In the genomic region with DNA sequence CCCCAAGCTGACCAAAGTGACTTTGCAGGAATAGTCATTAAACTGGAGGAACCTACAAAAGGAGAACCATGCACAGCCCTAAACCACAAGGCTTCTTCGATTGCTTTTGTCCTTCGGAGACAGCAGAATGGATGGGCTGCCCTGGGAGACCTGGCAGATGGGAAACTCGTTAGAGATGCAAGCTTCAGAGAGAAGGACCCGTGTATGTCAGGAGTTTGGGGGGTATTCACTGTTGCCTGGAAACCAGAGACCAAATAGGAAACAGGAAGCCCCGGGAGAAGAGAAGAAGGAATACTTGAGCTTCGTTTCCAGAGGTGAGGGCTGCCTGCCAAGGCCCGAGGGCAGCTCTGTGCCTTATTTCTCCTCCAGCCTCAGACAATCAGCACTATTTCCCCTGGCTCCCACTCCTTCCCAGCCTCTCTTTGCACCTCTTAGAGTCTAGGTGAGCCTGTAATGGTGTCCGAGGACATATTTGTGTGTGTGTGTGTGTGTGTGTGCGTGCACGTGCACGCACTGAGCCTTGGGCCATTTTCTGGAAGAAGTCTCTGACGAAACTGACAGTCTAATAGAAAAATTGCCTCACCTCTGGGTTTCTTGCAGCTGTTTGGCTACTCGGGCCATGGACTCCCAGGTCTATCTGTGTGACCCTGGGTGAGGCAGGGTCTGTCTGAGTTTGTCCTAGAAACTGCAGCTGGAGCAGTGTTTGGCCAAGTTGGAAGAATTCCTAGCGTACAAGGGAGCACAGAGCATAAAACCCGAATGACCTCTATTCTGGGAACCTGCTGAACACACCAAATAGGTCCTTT, we compare ENCODE assay signal across 11 mouse cellular contexts. TPM values are rescaled to one million over a fixed set of nuclear protein-coding genes. Genes with fewer than 3 reads are reported as not detected.
A peak's percentile ranks its signal among the peaks of the same experiment; 100 is the strongest.
DNase-seq lines count a peak whose midpoint lies in the region; ATAC-seq and TF ChIP-seq lines count a peak whose summit lies in the region.
"Had no signal": no experiment of that assay in that cellular context is flagged by ENCODE, and none has a peak within 500 bp of the region (broad histone marks: within the 10 kb centered on the region; RNA-seq: fewer than 3 reads in every experiment).

No protein-coding gene starts in this region.

- H3K4me2 ChIP-seq in intestine, embryonic 14.5 days (ENCODE audit: low read length), result no peak overlapping the region
- H3K4me2 ChIP-seq in intestine, postnatal 0 days (replicated peaks; ENCODE audit: low read depth), result no peak overlapping the region
- H3K4me2 ChIP-seq in embryonic facial prominence, embryonic 14.5 days (ENCODE audit: low read depth, low read length), result peak overlapping the region; percentile 31
- 0 out of 2 replicates have a peak overlapping the region, but pooled peaks have one; percentile 16 for H3K4me2 ChIP-seq in midbrain, embryonic 13.5 days (replicated peaks)
- H3K4me2 ChIP-seq: stomach, embryonic 15.5 days had no signal

- ATAC-seq in intestine, embryonic 14.5 days (replicated peaks; ENCODE audit: low FRiP score, low TSS enrichment, low read depth), result no peak
- ATAC-seq in intestine, postnatal 0 days, result no peak
- peak; percentile 71; the same call in 1 of the 2 replicates for ATAC-seq in embryonic facial prominence, embryonic 14.5 days (ENCODE audit: low read depth)
- ATAC-seq in midbrain, embryonic 13.5 days, result peak; percentile 74

- no peak for TF ChIP-seq CTCF in intestine, postnatal 0 days (IDR thresholded peaks at IDR 0.05; ENCODE audit: low read depth)

- no peaks in the 10 kb centered on the region for H3K36me3 ChIP-seq in intestine, embryonic 14.5 days (ENCODE audit: control insufficient read depth, insufficient read depth, low read length)
- H3K36me3 ChIP-seq in intestine, postnatal 0 days (ENCODE audit: control insufficient read depth, insufficient read depth), result no peaks in the 10 kb centered on the region
- no peaks in the 10 kb centered on the region for H3K36me3 ChIP-seq in embryonic facial prominence, embryonic 14.5 days (ENCODE audit: control insufficient read depth, insufficient read depth, low read length)
- no peaks in the 10 kb centered on the region for H3K36me3 ChIP-seq in midbrain, embryonic 13.5 days
- H3K36me3 ChIP-seq: stomach, embryonic 15.5 days had no signal

- WGBS in intestine, embryonic 14.5 days, result 46% methylated on average over 15 of the region's 15 CpGs
- 52% methylated on average over 15 of the region's 15 CpGs for WGBS in intestine, postnatal 0 days
- WGBS in embryonic facial prominence, embryonic 14.5 days, result 30% methylated on average over 15 of the region's 15 CpGs
- WGBS in midbrain, embryonic 13.5 days, result 44% methylated on average over 15 of the region's 15 CpGs

- peaks cover 43% of the 10 kb centered on the region for H3K4me1 ChIP-seq in intestine, embryonic 14.5 days (replicated peaks; ENCODE audit: control insufficient read depth, insufficient read depth, low read length)
- H3K4me1 ChIP-seq in intestine, postnatal 0 days (replicated peaks; ENCODE audit: control insufficient read depth, insufficient read depth, low read length), result no peaks in the 10 kb centered on the region; the same call in 1 of the 2 replicates
- peaks cover 35% of the 10 kb centered on the region for H3K4me1 ChIP-seq in embryonic facial prominence, embryonic 14.5 days (ENCODE audit: control insufficient read depth, insufficient read depth, low read length)
- peaks cover 46% of the 10 kb centered on the region for H3K4me1 ChIP-seq in midbrain, embryonic 13.5 days (replicated peaks)

- intact Hi-C loops in heart, postnatal 14 days (cut with DNase I), result no loop called here

- H3K4me3 ChIP-seq in intestine, embryonic 14.5 days (ENCODE audit: low read depth, low read length), result no peak overlapping the region
- no peak overlapping the region for H3K4me3 ChIP-seq in intestine, postnatal 0 days (ENCODE audit: low read depth, low read length)
- H3K4me3 ChIP-seq in embryonic facial prominence, embryonic 14.5 days (ENCODE audit: low read depth, low read length), result no peak overlapping the region
- no peak overlapping the region for H3K4me3 ChIP-seq in midbrain, embryonic 13.5 days (replicated peaks)
- H3K4me3 ChIP-seq: stomach, embryonic 15.5 days had no signal

- H3K27ac ChIP-seq in intestine, embryonic 14.5 days (ENCODE audit: low read depth), result peak overlapping the region; percentile 60
- H3K27ac ChIP-seq in intestine, postnatal 0 days (ENCODE audit: low read depth, low read length), result no peak overlapping the region
- H3K27ac ChIP-seq in embryonic facial prominence, embryonic 14.5 days (replicated peaks; ENCODE audit: low read depth, low read length), result peak overlapping the region; percentile 89
- peak overlapping the region; percentile 67 for H3K27ac ChIP-seq in midbrain, embryonic 13.5 days
- H3K27ac ChIP-seq: liver, embryonic 14.5 days; stomach, embryonic 15.5 days had no signal

- H3K9me3 ChIP-seq in intestine, embryonic 14.5 days (ENCODE audit: control insufficient read depth, low read length), result no peaks in the 10 kb centered on the region
- no peaks in the 10 kb centered on the region for H3K9me3 ChIP-seq in intestine, postnatal 0 days (ENCODE audit: control insufficient read depth)
- H3K9me3 ChIP-seq in embryonic facial prominence, embryonic 14.5 days (ENCODE audit: control insufficient read depth, low read length), result no peaks in the 10 kb centered on the region
- no peaks in the 10 kb centered on the region for H3K9me3 ChIP-seq in midbrain, embryonic 13.5 days
- H3K9me3 ChIP-seq: stomach, embryonic 15.5 days had no signal

- no peak for DNase-seq in intestine, embryonic 14.5 days (ENCODE audit: low spot score)
- peak; percentile 88 for DNase-seq in embryonic facial prominence, embryonic 14.5 days (ENCODE audit: low spot score)
- peak; percentile 40 to 41 for DNase-seq in heart, postnatal 14 days
- DNase-seq in spleen, postnatal 10 days (ENCODE audit: low spot score in 2 of 2), result no peak
- DNase-seq in cerebellum, adult 9-10 months, result no peak
- no peak for DNase-seq in spleen, postnatal 4 days (ENCODE audit: low spot score in 2 of 2)

- H3K27me3 ChIP-seq in intestine, embryonic 14.5 days (replicated peaks; ENCODE audit: control insufficient read depth, insufficient read depth, low read length), result no peaks in the 10 kb centered on the region
- H3K27me3 ChIP-seq in intestine, postnatal 0 days (replicated peaks; ENCODE audit: control insufficient read depth, insufficient read depth, low read length), result no peaks in the 10 kb centered on the region
- H3K27me3 ChIP-seq in embryonic facial prominence, embryonic 14.5 days (replicated peaks; ENCODE audit: control insufficient read depth, insufficient read depth, low read length), result no peaks in the 10 kb centered on the region
- H3K27me3 ChIP-seq in midbrain, embryonic 13.5 days, result peaks cover 13% of the 10 kb centered on the region
- H3K27me3 ChIP-seq: CH12.LX; stomach, embryonic 15.5 days had no signal

- H3K9ac ChIP-seq in intestine, embryonic 14.5 days (ENCODE audit: low read length), result no peak overlapping the region
- no peak overlapping the region for H3K9ac ChIP-seq in intestine, postnatal 0 days (ENCODE audit: low read depth, low read length)
- H3K9ac ChIP-seq in embryonic facial prominence, embryonic 14.5 days (ENCODE audit: low read depth, low read length), result peak overlapping the region; percentile 12; the same call in 1 of the 2 replicates
- H3K9ac ChIP-seq in midbrain, embryonic 13.5 days (replicated peaks), result no peak overlapping the region
- H3K9ac ChIP-seq: liver, embryonic 14.5 days; stomach, embryonic 15.5 days had no signal

RNA-seq across cellular contexts. Expression of a gene that starts 35.9 kb away (rescaled TPM):
- polyA plus RNA-seq in intestine, embryonic 14.5 days (2014; fragmentation: Nextera tagmentation; extraction: Ambion mirVana), result 42.4 and 44.3 TPM in 2 replicates
- 35.4 and 36.9 TPM in 2 replicates for polyA plus RNA-seq in intestine, postnatal 0 days (2015; fragmentation: Nextera tagmentation; extraction: Ambion mirVana)
- 30.0 and 31.1 TPM in 2 replicates for polyA plus RNA-seq in embryonic facial prominence, embryonic 14.5 days (2014; fragmentation: Nextera tagmentation; extraction: Ambion mirVana)
- 10 to 100 TPM; 40.2 to 42.5 TPM for total RNA-seq in heart, postnatal 14 days (2021)
- 25.2 and 25.9 TPM in 2 replicates for polyA plus RNA-seq in midbrain, embryonic 13.5 days (2015; fragmentation: Nextera tagmentation; extraction: Ambion mirVana)

Comparison
In these comparisons a context has a peak if more than half of its experiments do, and no peak if none do; other contexts are left out.
1. ATAC-seq: peak in embryonic facial prominence, embryonic 14.5 days (single experiment) and midbrain, embryonic 13.5 days (single experiment); none in intestine, embryonic 14.5 days (single experiment) and intestine, postnatal 0 days (single experiment).
2. DNase-seq: peak in embryonic facial prominence, embryonic 14.5 days (single experiment) and heart, postnatal 14 days (2 of 2); none in intestine, embryonic 14.5 days (single experiment), spleen, postnatal 10 days (0 of 2), cerebellum, adult 9-10 months (single experiment) and spleen, postnatal 4 days (0 of 2).
3. H3K4me2 ChIP-seq: peak in embryonic facial prominence, embryonic 14.5 days (single experiment) and midbrain, embryonic 13.5 days (single experiment); none in intestine, embryonic 14.5 days (single experiment) and intestine, postnatal 0 days (single experiment).